Mouse (Mus musculus) left cerebral cortex, postnatal 4 days (tissue): ENCODE results near the gene Sec14l3. TPM values are rescaled to one million over a fixed set of nuclear protein-coding genes. Genes with fewer than 3 reads are reported as not detected.
"Not testable (repeated sequence)": the region's sequence is repeated elsewhere in the genome, so short reads cannot be mapped to it uniquely, and the experiment has no call there.

Experiments
- DNase-seq: peaks from one replicate; pipeline ENCODE4 v3.0.0-alpha.2; 2022
- intact Hi-C: fragments of 180-260 bp; cut with DNase I; formaldehyde crosslinking; loops from one replicate; pipeline ENCODE4 v1.15.1; 2025
- total RNA-seq, 2 experiments: library from RNA; stranded (reverse); gene quantifications; 2 replicates each; pipeline ENCODE4 v1.2.3; 2021

The Sec14l3 gene
- total RNA-seq, 2 experiments from 2014 or later, result 2.3 to 4.5 TPM

DNA sequence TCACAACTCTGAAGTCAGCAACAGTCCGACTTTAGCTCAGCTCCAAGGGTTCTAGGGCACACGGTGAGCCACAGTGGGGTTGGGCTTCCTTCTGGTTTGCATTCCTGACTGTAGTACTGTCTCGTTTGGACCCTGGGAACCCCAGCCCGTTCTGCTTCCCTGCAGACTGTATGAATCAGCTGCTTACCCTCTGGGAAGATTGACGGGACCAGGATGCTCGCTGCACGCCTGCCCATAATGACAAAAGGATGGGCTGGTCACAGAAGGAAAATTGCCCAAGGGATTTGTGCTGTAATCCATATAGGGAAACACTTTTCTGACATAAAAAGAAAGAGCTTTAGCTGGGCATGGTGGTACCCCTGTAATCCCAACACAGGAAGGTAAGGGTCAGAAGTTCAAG lies 34.2 kb downstream of the Sec14l3 start:
- intact Hi-C loops, result no loop called here
- no peak for DNase-seq

GRCm38 (mm10) chr11:4099447-4099846 lies 34.8 kb downstream of the Sec14l3 start:
- no peak for DNase-seq
- intact Hi-C loops, result no loop called here

DNA sequence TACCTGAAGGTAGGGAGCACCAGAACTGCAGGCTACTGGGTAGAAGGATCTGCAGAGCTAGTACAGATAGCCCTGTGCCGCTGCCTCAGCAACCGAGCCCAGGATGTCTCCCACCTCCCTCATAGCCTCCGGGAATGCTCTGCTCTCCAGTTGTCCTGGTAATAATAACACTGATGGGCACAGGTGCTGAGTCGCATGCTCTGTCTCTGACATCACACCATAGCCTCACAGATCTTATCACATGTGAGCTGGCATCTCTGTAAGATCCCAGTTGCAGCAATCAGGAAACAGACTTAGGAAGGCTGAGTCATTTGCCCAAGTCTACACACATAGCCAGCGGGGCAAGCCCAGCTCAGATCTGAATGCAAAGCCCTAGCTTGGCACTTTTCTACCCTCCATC lies 37.2 kb downstream of the Sec14l3 start:
- intact Hi-C loops, result no loop called here
- DNase-seq, result no peak

DNA sequence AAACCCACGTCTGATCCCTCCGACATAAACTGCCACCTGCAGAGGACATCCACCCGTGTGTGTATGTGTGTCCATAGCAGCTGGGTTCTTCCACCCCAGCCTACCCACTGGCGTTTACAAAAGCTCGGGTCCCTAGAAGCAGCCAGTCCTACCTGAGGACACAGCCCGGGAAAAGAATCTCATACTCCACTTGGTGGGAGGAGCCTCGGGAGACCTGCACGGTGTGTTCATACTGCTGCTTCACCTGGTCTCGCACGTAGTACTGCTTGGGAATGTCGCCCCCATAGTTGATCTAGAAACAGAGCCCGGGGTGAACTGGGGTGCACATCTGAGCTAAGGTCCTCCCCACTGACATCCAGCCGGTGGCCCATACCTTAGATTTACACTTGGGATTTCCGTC lies 38.9 kb downstream of the Sec14l3 start:
- no peak for DNase-seq
- intact Hi-C loops, result no loop called here

GRCm38 (mm10) chr11:4104989-4105388 lies 40.3 kb downstream of the Sec14l3 start:
- intact Hi-C loops, result no loop called here
- DNase-seq, result no peak

GRCm38 (mm10) chr11:4105444-4105843 lies 40.8 kb downstream of the Sec14l3 start:
- intact Hi-C loops, result no loop called here
- DNase-seq, result no peak

- DNase-seq, intact Hi-C loops: not testable (repeated sequence)
These were observed 43.3 kb downstream of the Sec14l3 start for GRCm38 (mm10) chr11:4107901-4108300.

DNA sequence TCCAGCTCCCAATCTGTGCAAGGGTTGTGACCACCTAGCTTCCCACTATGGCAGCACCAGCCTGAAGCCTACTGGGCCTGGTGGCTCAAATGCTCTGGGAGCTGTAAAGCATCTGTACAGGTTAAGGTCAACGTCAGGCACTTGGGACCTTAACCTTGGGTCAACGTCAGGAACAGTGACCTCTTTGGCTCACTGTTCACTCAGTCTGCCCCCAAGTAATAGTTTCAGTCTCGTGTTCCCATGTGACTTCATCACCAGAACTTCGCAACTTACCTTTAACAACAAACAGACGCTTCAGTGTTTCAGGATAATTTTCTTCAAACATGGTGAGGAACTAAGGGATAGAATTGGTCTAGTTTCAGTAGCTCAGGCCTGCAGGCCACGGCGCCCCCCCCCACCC lies 44.0 kb downstream of the Sec14l3 start:
- intact Hi-C loops, result no loop called here
- no peak for DNase-seq

DNA sequence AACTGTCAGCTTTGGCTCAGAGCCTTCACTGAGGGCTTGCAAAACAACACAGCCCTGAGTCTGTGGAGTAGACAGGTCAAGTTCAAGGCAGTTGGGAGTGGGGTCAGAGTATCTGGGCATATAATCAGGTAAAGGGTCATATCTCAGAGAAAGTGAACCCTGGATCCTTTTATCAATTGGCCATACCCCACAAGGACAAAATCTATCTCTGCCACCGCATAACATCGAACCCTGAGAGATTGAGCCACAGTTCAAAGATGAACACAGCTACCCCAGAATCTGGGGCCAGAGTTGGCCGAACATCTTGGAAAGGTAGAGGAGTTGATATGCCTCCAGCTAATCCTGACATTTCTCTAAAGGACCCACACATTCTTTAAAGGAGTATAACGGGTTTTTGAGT lies 47.4 kb downstream of the Sec14l3 start:
- no peak for DNase-seq
- intact Hi-C loops, result no loop called here

DNA sequence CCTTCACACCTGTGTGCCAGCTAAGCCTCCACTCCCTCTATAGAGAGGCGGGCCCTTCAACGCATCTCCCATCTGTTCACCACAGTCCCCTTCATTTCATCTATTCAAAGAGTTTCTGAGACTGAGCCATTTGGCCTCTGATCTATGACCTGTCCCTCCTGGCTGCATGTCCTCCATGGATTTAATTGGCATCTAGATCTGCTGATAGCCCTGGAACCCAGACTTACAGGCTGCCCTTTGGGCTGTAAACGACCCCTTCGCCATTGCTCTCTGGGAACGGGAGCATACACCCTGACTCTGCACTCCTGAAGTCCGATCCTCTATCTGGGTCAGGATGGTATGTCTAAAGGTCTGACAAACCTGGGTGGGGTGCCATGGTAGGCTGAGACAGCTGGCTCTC lies 48.2 kb downstream of the Sec14l3 start:
- intact Hi-C loops, result no loop called here
- DNase-seq, result no peak

DNA sequence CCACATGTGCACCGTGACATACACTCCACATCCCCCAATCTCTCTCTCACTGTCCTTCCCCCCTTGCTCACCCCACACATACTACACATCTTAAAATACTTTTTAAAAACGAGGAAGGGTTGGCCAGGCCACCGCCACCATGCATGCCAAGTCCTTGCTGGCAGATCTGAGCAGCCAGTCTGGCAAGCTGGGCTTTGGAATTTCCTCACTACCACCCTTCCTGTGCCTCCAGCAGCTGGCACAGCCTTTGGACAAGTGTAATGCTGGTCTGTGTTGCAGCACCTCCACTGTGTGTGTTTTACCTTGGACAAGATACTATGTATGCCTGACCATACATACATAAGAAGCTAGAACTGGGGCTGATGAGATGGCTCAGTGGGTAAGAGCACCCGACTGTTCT lies 48.9 kb downstream of the Sec14l3 start:
- no peak for DNase-seq

DNA sequence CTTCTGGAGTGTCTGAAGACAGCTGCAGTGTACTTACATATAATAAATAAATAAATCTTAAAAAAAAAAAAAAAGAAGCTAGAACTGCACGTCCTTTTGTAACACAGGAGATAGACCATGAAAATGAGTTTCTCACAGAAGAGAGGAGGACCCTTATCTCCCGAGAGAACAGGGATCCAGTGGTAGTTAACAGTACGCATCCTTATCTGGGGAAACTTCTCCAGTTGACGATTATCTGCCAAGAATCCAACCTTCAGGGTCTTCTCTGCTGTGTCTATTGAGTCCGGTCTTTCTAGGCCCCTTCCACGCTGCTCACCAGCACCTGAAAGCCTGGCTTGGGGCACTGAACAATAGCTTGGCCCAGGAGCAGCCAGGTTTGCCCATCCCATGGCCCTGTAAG lies 49.3 kb downstream of the Sec14l3 start:
- DNase-seq, result no peak
- intact Hi-C loops, result no loop called here

More for the DNA sequence above, 48.9 kb downstream of the Sec14l3 start:
- intact Hi-C loops, result no loop called here

DNA sequence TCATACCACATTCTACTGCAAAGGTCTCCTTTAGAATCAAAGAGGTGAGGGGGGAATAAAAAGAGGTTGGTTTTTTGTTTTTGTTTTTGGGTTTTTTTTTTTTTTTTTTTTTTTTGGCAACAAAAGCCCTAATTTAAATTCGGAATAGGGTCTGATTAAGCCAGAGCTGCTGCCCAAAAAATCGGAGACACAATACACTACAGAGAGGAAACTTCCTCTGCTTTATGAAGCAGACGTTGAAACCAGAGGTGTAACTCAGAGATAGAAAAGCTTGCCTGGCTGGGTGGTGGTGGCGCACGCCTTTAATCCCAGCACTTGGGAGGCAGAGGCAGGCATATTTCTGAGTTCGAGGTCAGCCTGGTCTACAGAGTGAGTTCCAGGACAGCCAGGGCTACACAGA lies 49.9 kb downstream of the Sec14l3 start:
- intact Hi-C loops, result not testable (repeated sequence)

GRCm38 (mm10) chr11:4115407-4115806 lies 50.8 kb downstream of the Sec14l3 start:
- intact Hi-C loops, result no loop called here
- DNase-seq, result no peak

More for the DNA sequence above, 49.9 kb downstream of the Sec14l3 start:
- not testable (repeated sequence) for DNase-seq

DNA sequence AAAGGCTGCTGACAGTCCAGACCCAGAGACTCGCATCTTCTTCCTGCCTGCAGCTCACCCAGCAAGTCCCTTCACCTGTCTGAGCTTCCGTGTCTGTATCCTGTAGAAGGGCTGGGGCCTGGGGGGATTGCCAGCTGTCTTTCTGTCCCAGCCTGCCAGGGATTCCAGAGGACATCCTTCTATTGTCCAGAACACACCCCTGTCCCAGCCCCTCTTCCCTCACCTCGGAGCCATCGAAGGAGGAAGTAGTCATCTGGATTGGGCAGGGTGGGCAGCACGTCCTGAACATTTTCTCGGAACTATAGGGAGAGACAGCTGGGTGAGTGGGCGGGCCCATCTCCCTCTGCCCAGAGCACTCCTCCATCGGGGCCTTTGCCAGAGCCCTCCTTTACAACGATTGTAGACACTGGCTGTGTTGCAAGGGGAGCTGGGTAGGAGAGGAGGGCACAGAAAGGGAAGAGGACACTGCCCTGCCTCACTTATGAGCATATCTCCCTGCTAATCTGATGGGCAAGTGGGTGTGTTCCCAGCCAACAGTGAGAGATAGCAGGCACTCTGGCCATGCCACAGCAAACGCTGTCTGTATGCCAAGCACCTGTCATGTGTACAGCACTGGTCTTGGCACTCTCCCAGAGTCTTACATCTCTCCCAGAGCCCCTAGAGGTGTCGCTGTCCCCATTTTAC lies 52.0 kb downstream of the Sec14l3 start:
- DNase-seq, result no peak
- intact Hi-C loops, result no loop called here

DNA sequence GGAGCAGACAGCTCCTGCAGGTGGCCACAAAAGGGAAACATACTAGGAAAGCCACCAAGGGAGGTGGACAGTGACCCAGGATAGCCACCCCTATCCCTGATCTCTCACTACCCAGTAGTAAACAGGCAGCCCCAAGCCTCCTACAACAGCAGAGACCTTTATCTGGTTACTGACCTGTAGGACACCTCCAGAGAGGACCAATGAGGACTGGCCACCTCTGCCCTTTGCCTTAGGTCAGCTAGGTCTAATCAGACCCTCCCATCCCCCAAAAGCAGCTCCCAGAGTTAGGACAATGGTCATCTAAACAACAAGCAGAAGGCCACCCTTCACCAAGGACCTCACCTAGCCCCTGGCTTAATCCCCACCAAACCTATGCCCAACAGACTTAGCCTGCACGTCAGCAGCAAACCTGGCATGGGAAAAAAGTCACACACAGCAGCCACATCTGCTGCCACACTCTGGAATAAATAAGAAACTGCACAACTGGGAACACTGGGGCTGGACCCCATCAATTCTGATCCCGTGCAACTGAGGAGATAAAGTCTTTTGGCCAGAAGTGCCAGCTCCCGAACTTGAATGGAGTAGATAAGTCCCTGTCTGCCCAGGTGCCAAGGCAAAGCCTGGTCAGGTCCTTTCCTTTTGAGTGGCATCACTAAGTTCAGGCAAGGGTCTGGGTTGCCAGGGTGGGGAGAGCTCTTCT lies 52.9 kb downstream of the Sec14l3 start:
- intact Hi-C loops, result no loop called here
- no peak for DNase-seq

GRCm38 (mm10) chr11:4118081-4118921 lies 53.7 kb downstream of the Sec14l3 start:
- DNase-seq, result peak; percentile 66
- intact Hi-C loops, result no loop called here

GRCm38 (mm10) chr11:4119635-4120034 lies 55.0 kb downstream of the Sec14l3 start:
- intact Hi-C loops, result no loop called here
- no peak for DNase-seq

GRCm38 (mm10) chr11:4121691-4122090 lies 57.0 kb downstream of the Sec14l3 start:
- intact Hi-C loops, result no loop called here
- no peak for DNase-seq

- no peak for DNase-seq
- intact Hi-C loops, result no loop called here
These were observed 57.6 kb downstream of the Sec14l3 start for GRCm38 (mm10) chr11:4122226-4122625.

- no peak for DNase-seq
- intact Hi-C loops, result no loop called here
These were observed 58.3 kb downstream of the Sec14l3 start, which contains the start of gene Sec14l2 for GRCm38 (mm10) chr11:4122742-4123579. Gene Sec14l2 (minus strand): TSS chr11:4123415.
